Mouse (Mus musculus) intestine, embryonic 15.5 days (tissue): Measurements from ENCODE around the gene Phactr3. TPM values are rescaled to one million over a fixed set of nuclear protein-coding genes. Genes with fewer than 3 reads are reported as not detected.
"Not testable (repeated sequence)": the region's sequence is repeated elsewhere in the genome, so short reads cannot be mapped to it uniquely, and the experiment has no call there.

Experiments
- ATAC-seq: fragments of 200-750 bp; cut with Nextera tagmentation; 2 replicates; pipeline ENCODE4 v1.8.0; 2017; ENCODE audit warnings: moderate TSS enrichment, moderate library complexity
- H3K27ac ChIP-seq: fragments of 300-500 bp; sonication (generic); 2 replicates; pipeline ENCODE4 v1.5.1; 2015; ENCODE audit warnings: mild to moderate bottlenecking, inconsistent platforms
- H3K27me3 ChIP-seq: fragments of 300-500 bp; sonication (generic); replicated peaks from 2 replicates; pipeline ENCODE4 v1.6.1; 2015; ENCODE audit warnings: inconsistent platforms
- H3K36me3 ChIP-seq: fragments of 300-500 bp; sonication (generic); 2 replicates; pipeline ENCODE4 v1.6.1; 2015; ENCODE audit warnings: inconsistent platforms
- H3K4me1 ChIP-seq: fragments of 300-500 bp; sonication (generic); replicated peaks from 2 replicates; pipeline ENCODE4 v1.6.1; 2015; ENCODE audit warnings: inconsistent platforms
- H3K4me2 ChIP-seq: fragments of 300-500 bp; sonication (generic); replicated peaks from 2 replicates; pipeline ENCODE4 v1.6.1; 2015; ENCODE audit warnings: mild to moderate bottlenecking, inconsistent platforms
- H3K4me3 ChIP-seq: fragments of 300-500 bp; sonication (generic); replicated peaks from 2 replicates; pipeline ENCODE4 v1.5.1; 2015; ENCODE audit warnings: inconsistent platforms
- H3K9ac ChIP-seq: fragments of 300-500 bp; sonication (generic); 2 replicates; pipeline ENCODE4 v1.6.1; 2015; ENCODE audit warnings: inconsistent platforms
- H3K9me3 ChIP-seq: fragments of 300-500 bp; sonication (generic); 2 replicates; pipeline ENCODE4 v1.6.1; 2016; ENCODE audit warnings: inconsistent platforms
- WGBS: fragments of 180-500 bp; shearing (Covaris S2); methylation state at CpG from one replicate; pipeline ENCODE4 v1.1.7; 2015; 5-methylcytosine and 5-hydroxymethylcytosine counted together
- polyA plus RNA-seq: library from polyadenylated mRNA; unstranded; fragments of >200 nt; fragmentation: Nextera tagmentation; extraction: Ambion mirVana; gene quantifications from 2 replicates; pipeline ENCODE4 v1.2.1, GENCODE M21; 2015

Gene Phactr3
- polyA plus RNA-seq, result 2.0 and 3.4 TPM in 2 replicates

DNA sequence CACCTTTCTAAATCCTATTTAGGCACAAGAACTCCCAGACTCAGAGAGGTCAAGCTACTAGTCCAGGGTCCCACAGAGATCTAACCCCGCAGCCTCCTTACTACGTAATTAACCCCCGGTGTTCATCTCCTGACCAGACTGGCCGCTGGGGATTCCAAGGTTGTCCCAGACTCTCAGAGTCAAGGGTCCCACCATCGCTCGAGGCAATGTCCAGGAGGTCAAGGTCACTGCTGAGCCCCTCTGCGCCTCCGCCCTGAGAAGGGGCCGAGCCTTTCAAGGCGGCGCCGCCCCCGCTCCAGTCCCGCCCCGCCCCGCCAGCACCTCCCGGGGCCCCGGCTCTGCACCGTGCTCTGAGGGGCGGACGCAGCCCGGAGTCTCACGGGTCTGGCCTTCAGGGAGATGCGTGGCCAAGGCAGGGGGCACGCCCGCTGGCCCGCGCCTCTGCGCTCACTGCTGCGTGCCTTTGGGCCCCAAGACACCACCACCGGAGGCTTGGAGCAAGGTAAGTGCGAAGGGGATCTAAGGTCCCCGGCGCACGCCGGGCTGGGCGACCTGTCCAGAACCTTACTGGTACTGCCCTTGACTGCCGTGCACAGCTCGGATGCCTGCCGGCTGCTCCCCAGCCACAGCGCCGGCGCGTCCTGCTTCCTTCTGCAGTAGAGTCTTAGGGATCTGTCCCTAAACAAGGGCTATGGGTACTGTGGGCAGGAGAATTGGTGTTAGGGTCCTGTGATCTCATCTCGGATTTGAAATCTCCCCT, at the start of gene Phactr3:
Phactr3 (plus strand) TSS at position 175 of the 760 bp plus-strand sequence.
- Histone ChIP-seq H3K27ac (no peak within 1 kb of the TSS), H3K27me3 (peaks cover 16% of the 10 kb centered on the region), H3K36me3 (no peaks in the 10 kb centered on the region), H3K4me2 (peak within 1 kb of the TSS; percentile 95), H3K9ac (no peak within 1 kb of the TSS; the same call in 1 of the 2 replicates), H3K4me1 (peaks cover 7% of the 10 kb centered on the region), H3K9me3 (no peaks in the 10 kb centered on the region), H3K4me3 (peak within 1 kb of the TSS; percentile 36)
- 2% methylated on average over 45 of the region's 45 CpGs for WGBS
- ATAC-seq, result peak; percentile 79

DNA sequence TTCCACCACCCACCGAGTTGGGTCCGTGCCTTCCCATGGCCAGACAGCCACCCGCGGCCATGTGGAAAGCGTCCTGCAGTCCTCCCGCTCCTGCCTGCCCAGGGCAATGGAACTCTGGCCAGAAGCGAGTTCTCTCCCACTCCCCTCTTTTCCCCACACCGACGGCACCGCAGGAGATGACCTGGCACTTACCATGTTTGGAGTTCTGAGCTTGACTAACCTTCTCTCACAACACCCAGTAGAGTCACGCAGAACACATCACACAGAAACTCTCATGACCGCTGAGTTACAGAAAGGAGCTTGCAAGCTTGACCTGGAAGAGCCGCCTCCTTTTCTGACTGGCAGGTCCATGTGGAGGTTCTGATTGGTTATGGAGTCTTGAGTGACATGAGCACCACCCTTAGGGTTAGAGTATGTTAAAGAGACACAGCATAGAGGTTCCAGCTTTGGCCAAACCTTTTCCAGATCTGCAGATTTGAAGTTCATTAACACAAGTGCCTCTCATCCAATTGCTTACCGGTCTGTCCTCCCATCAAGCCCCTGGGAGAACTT, 40.5 kb upstream of the Phactr3 start, which contains the start of gene Zfp931:
Zfp931 (minus strand) TSS at position 311 of the 552 bp plus-strand sequence.
- not testable (repeated sequence) for H3K27me3 ChIP-seq, H3K36me3 ChIP-seq, H3K4me1 ChIP-seq, H3K27ac ChIP-seq, H3K9me3 ChIP-seq, ATAC-seq
- Histone ChIP-seq H3K9ac (peak within 1 kb of the TSS; percentile 37; the same call in 1 of the 2 replicates), H3K4me2 (peak within 1 kb of the TSS; percentile 54), H3K4me3 (peak within 1 kb of the TSS; percentile 46)
- 0% methylated on average over 5 of the region's 14 CpGs for WGBS

DNA sequence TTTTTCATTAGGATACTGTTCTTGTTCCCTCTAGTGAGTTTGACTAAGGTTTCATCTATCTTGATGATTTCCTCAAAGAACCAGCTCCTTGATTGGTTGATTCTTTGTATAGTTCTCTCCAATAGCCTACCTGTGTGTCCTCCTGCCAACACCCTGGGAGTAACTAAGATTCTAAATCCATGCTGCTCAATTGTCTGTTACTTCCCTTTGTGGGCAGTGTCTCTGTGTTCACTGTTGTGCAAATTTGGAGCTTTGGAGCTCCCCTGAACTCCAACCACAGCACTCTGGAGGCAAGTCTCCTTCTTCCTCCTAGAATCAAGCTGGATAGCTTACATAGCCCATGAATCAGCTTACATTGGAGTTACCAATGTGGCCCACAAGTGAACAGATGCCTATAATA, 29.2 kb upstream of the Phactr3 start:
- no peak overlapping the region for H3K9ac ChIP-seq
- no peaks in the 10 kb centered on the region for H3K27me3 ChIP-seq
- no peaks in the 10 kb centered on the region for H3K4me1 ChIP-seq
- H3K4me3 ChIP-seq, result no peak overlapping the region
- no peak for ATAC-seq
- no peaks in the 10 kb centered on the region for H3K36me3 ChIP-seq
- H3K9me3 ChIP-seq, result no peaks in the 10 kb centered on the region
- no peak overlapping the region for H3K4me2 ChIP-seq
- H3K27ac ChIP-seq, result no peak overlapping the region

DNA sequence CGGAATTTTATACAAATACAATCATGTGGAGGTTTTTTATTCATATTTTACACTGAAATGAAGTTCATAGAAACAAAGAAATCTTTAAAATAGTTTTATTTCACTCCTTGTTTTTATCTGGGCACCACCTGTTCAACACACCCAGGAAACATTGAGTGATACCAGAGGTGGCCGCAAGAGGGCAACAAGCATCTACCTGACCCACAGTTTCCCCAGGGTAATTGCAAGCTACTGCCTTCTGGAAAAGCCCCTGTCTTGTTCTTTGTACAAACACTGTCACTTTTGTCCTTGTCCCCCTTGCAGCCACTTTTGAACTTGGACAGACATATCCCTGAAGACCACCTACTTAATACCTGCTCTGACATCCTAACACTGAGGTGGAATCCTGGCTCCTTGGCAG, 20.8 kb upstream of the Phactr3 start:
- Histone ChIP-seq H3K27me3 (no peaks in the 10 kb centered on the region), H3K9ac (no peak overlapping the region), H3K4me1 (no peaks in the 10 kb centered on the region), H3K27ac (no peak overlapping the region), H3K9me3 (no peaks in the 10 kb centered on the region), H3K4me3 (no peak overlapping the region), H3K4me2 (no peak overlapping the region), H3K36me3 (no peaks in the 10 kb centered on the region)
- no peak for ATAC-seq
- 4% methylated on average over 2 of the region's 2 CpGs for WGBS

DNA sequence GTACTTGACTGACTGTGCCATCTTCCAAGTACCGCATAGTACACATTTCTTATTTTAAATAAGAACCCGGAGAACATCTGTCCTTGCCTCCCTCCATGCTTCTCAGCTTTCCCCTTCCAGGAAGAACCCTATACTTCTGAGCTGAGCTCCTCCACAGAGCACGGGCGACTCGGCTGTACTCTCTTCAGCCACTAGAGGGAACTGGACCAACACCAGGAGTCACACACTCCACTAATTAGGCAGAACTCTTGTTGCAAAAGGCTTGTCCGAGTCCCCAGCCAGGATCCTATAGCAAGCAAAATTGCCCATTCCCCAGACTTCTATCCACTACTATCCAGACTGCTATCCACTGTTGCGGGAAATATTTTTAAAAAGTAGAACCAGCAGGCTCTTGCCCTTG, 16.8 kb upstream of the Phactr3 start:
- WGBS, result 14% methylated on average over 7 of the region's 7 CpGs
- Histone ChIP-seq H3K36me3 (no peaks in the 10 kb centered on the region), H3K9ac (no peak overlapping the region), H3K27me3 (no peaks in the 10 kb centered on the region), H3K4me1 (no peaks in the 10 kb centered on the region), H3K9me3 (no peaks in the 10 kb centered on the region), H3K4me2 (no peak overlapping the region), H3K27ac (no peak overlapping the region), H3K4me3 (no peak overlapping the region)
- ATAC-seq, result peak; percentile 68; the same call in 1 of the 2 replicates

DNA sequence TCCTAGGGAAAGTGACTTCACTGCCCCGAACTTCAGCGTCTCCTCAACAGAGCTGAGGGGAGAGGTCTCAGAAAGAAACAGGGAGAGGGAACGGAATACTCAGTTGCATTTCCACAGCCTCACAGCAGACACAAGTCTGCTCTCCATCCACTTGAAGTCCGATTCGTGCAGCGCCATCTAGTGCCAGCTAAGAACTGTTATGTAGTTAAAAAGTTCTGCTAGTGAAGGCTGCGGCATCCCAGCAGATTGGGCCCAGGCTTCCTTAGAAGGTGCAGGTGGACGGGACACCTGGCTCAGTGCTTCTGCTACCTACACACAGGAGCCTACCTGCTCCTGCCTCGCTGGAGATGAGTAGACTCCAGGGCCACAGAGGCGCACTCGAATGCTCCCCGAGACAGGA, 829 bp upstream of the Phactr3 start:
- Histone ChIP-seq H3K36me3 (no peaks in the 10 kb centered on the region), H3K27me3 (peaks cover 16% of the 10 kb centered on the region), H3K9me3 (no peaks in the 10 kb centered on the region), H3K4me1 (peaks cover 7% of the 10 kb centered on the region), H3K27ac (no peak overlapping the region), H3K9ac (no peak overlapping the region), H3K4me3 (no peak overlapping the region), H3K4me2 (no peak overlapping the region)
- peak; percentile 39; the same call in 1 of the 2 replicates for ATAC-seq
- WGBS, result 26% methylated on average over 12 of the region's 12 CpGs

DNA sequence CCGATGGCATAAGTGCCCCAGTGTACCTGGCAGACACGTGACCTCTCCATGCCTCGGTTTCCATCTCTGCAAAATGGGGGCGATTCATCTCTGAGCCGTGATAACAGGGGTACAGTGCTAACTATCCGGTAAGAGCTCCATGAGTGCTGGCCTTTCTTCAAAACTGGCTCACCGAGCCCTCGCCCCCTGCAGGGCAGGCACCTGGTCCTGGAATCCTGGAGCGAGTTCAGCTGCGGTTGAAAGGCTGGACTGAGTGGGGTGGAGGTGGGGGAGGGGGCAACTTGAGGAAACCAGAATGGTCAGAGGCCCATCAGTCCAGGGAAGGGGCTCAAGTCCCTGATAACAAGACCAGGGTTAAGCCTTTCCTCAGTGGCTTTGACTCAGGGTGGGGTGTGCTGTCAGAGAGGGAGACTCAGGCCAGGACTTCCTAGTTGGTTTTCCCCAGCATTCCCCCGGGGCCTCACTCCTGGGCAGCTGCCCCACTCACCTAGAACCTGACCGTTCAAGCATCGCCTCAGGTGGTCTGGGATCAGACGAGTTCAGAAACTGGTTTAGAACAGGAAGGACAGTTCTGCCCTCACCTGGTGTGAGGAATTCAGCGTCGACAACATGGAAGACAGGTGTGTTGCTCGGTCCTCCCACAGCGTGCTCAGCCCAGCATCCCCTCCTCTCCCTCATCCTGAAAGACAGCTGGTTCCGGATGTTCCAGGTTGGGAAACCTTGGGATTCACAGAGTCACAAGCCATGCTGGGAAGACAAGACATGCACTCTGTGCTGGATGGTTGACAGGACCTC, 983 bp downstream of the Phactr3 start:
- Histone ChIP-seq H3K27ac (no peak overlapping the region), H3K4me3 (peak overlapping the region; percentile 36; the same call in 1 of the 2 replicates), H3K36me3 (no peaks in the 10 kb centered on the region), H3K9ac (no peak overlapping the region), H3K9me3 (no peaks in the 10 kb centered on the region), H3K27me3 (peaks cover 16% of the 10 kb centered on the region), H3K4me1 (peaks cover 7% of the 10 kb centered on the region), H3K4me2 (peak overlapping the region; percentile 95)
- 0 out of 2 replicates have a peak, but pooled peaks have one; percentile 12 for ATAC-seq
- 23% methylated on average over 19 of the region's 19 CpGs for WGBS

DNA sequence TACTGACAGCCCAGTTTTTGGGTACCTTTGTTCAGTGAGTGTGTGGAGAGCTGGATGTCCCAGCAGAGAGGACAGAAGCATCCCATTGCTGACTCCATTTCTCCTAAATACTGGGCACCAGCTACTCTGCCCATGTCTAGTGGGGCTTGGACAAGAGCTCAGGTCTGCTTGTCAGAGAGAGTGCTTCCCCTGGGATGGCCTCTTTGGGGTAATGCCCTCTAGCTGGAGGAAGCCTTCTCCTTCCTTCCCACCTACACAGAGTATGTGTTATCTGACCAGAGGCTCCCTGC, 1.5 kb downstream of the Phactr3 start:
- Histone ChIP-seq H3K9me3 (no peaks in the 10 kb centered on the region), H3K27me3 (peaks cover 16% of the 10 kb centered on the region), H3K27ac (no peak overlapping the region), H3K36me3 (no peaks in the 10 kb centered on the region), H3K9ac (no peak overlapping the region), H3K4me1 (peaks cover 7% of the 10 kb centered on the region), H3K4me2 (no peak overlapping the region), H3K4me3 (no peak overlapping the region)
- no peak for ATAC-seq

DNA sequence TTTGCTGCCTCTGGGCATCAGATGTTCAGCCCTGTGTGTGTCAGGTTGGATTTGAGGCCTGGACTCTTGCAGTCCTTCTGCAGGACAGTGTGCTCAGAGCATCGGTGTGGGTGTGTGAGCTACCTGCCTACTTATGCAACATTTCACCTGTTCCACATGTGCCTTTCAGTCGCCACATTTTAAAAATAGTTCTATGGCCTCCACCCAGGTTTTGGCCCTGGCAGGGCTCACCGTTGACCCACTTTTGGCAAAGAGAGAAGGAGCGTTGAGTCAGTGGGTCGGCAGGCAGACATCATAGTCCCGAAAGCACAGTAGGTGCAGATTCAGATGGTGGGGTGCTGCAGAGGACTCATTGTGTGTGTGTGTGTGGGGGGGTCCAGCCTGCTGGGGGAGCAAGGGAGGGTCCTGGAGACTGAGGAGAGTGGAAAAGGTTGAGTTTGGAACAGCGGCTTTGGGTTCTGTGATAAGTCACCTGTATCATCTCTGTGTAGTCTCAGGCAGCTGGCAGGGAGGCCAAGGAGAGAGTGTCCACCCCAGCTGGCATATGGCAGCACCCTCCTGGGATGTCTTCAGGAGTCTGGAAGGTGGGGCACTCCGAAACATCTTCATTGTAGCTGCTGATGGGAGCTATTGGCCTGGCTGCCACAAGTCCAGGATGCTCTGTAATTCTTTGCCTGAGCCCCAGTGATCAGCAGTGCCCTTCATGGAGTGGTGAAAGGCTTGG, 2.0 kb downstream of the Phactr3 start:
- no peak overlapping the region for H3K4me2 ChIP-seq
- ATAC-seq, result no peak
- peaks cover 7% of the 10 kb centered on the region for H3K4me1 ChIP-seq
- no peak overlapping the region for H3K4me3 ChIP-seq
- no peaks in the 10 kb centered on the region for H3K9me3 ChIP-seq
- no peaks in the 10 kb centered on the region for H3K36me3 ChIP-seq
- H3K27me3 ChIP-seq, result peaks cover 16% of the 10 kb centered on the region
- no peak overlapping the region for H3K9ac ChIP-seq
- 89% methylated on average over 8 of the region's 8 CpGs for WGBS
- H3K27ac ChIP-seq, result no peak overlapping the region

DNA sequence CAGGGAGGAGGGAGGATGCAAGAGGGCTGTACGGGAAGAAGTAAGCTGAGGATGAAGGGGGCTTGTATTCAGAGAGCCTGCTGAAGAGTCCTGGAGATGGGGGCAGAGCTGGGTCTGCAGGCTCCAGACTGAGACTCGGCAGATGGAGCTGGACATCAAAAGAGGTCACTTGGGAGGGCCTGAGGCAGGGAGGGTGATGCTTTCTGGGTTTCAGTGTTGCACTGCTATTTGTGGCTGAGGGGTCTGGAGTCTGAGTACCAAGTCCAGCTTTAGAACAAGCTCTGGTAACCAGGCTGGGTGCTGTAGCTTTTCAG, 2.6 kb downstream of the Phactr3 start:
- peaks cover 16% of the 10 kb centered on the region for H3K27me3 ChIP-seq
- no peak overlapping the region for H3K4me3 ChIP-seq
- ATAC-seq, result no peak
- no peak overlapping the region for H3K9ac ChIP-seq
- no peak overlapping the region for H3K4me2 ChIP-seq
- no peaks in the 10 kb centered on the region for H3K9me3 ChIP-seq
- peaks cover 7% of the 10 kb centered on the region for H3K4me1 ChIP-seq
- WGBS, result 58% methylated on average over 2 of the region's 2 CpGs
- no peaks in the 10 kb centered on the region for H3K36me3 ChIP-seq
- no peak overlapping the region for H3K27ac ChIP-seq

DNA sequence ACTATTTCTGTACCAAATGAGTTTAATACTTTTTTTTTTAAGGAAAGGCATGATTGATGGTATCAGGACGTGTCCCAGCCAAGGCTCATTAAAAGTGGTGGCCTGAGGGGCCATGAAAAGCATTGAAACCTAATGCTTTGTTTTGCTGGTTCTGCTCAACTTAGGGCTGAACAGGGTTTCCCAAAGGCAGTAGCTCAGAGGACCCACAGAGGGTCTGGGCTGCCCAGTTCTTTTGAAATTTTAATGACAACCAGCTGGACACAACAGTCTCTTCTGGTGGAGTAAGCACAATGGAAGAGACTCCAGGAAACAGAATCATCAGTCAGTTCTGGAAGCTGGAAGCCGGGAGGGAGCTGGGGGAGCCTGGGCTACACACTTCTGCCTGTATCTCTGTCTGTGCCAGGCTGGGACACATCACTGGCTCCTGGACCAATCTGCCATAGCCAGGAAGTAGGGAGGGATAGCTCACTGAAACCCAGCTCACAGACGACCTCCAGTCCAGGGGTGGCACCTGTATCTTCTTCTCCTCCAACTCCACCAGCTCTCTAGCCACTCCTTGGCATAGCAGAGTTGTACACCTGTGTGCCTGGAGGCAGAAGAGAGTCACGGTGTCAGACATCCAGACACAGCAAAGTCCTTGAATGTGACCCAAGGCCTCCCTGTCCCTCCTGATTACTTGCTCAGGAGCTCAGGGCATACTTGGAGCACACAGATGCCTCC, 3.3 kb downstream of the Phactr3 start:
- no peak overlapping the region for H3K27ac ChIP-seq
- 52% methylated on average over 4 of the region's 4 CpGs for WGBS
- ATAC-seq, result no peak

DNA sequence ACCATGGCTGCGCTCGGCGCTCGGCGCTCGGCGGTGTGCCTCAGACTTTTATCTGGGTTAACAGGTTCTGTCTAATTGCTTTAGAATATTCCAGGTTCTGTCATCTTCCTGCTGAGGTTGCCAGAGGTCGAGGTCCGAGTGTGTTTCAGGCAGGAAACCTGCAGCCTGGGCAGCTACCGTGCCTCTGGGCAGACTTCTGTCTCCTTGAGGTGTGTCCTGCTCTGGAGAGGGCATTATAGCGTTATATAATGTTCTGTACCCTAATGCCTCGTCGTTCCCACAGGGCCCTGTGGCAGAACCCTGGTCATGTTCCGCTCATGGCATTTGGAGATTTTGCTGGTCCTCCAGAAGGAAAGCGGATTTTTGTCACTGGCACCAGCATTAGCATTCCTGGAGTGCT, 4.7 kb downstream of the Phactr3 start:
- no peak overlapping the region for H3K27ac ChIP-seq
- ATAC-seq, result no peak
- no peaks in the 10 kb centered on the region for H3K36me3 ChIP-seq
- H3K4me1 ChIP-seq, result peaks cover 7% of the 10 kb centered on the region
- no peak overlapping the region for H3K4me3 ChIP-seq
- peaks cover 12% of the 10 kb centered on the region for H3K27me3 ChIP-seq
- 77% methylated on average over 15 of the region's 15 CpGs for WGBS
- H3K9me3 ChIP-seq, result no peaks in the 10 kb centered on the region
- H3K9ac ChIP-seq, result no peak overlapping the region
- no peak overlapping the region for H3K4me2 ChIP-seq

More for the DNA sequence above, 3.3 kb downstream of the Phactr3 start:
- Histone ChIP-seq H3K4me3 (no peak overlapping the region), H3K9me3 (no peaks in the 10 kb centered on the region), H3K36me3 (no peaks in the 10 kb centered on the region), H3K9ac (no peak overlapping the region), H3K4me1 (peaks cover 7% of the 10 kb centered on the region), H3K4me2 (no peak overlapping the region), H3K27me3 (peaks cover 16% of the 10 kb centered on the region)
